Mouse (Mus musculus) C2C12 (cell line): ENCODE data around the gene Cep83.

Experiments used
- CEBPB ChIP-seq: IDR thresholded peaks from one replicate; pipeline ENCODE4 v1.6.1; 2011; ENCODE audit warnings: low read depth, mild to moderate bottlenecking, control low read depth, moderate library complexity
- CTCF ChIP-seq: IDR thresholded peaks from one replicate; pipeline ENCODE4 v1.5.1; 2011; ENCODE audit not compliant: control insufficient read depth, insufficient read depth, insufficient read length
- MAX ChIP-seq: IDR thresholded peaks from one replicate; pipeline ENCODE4 v1.6.1; 2011; ENCODE audit warnings: mild to moderate bottlenecking, control low read depth
- MYOD1 ChIP-seq: IDR thresholded peaks from one replicate; pipeline ENCODE4 v1.6.1; 2011; ENCODE audit warnings: low read depth; ENCODE audit not compliant: control insufficient read depth, insufficient read length
- MYOG ChIP-seq: IDR thresholded peaks from one replicate; pipeline ENCODE4 v1.6.1; 2011; ENCODE audit not compliant: control insufficient read depth, insufficient read length; ENCODE audit errors: extremely low read depth
- USF1 ChIP-seq: IDR thresholded peaks from one replicate; pipeline ENCODE4 v1.6.1; 2011; ENCODE audit warnings: low read depth, mild to moderate bottlenecking, control low read depth, moderate library complexity

DNA sequence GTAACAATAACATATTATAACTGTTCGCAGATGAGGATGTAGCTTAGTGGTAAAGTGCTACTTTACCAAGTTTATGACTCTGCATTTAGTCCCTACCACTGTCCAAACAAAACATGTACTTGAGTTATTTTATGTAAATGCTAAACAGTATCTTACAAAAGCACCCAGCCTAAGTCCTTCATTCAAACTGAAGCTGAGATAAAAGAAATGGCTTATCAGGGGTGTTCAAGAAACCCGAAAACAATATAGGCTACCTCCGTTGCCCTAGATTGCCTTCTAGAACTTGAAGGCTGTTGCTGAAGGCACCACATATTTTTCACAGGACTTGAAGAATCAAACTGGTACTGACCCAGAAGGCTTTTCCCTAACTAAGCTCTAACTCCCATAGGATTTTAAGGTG is 46.4 kb downstream of the Cep83 start:
- TF ChIP-seq CTCF (no peak), MYOD1 (no peak), USF1 (no peak), CEBPB (no peak), MAX (no peak), MYOG (no peak)
